ENCODE assay signal across 10 mouse cellular contexts in the genomic region with DNA sequence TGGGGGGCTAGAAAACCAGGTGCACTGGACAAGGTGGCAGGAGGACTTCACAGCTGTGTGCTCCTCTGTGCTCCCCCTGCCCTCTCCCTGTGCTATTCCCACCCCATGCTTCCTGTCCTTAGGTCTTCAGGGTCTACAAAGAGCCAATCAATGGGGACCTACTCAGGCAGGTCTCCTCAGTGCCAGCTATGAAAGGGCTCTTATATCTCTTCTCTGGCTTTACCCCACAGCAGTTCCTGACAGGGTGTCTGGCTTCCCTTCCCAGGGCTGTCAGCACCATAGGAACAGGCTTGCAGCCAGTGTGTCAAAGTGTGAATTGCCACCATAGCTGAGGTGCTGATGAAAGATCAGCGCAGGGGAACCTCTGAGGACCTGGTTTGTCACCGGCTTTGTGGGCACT.
"Had no signal": no experiment of that assay in that cellular context is flagged by ENCODE, and none has a peak within 500 bp of the region (broad histone marks: within the 10 kb centered on the region; RNA-seq: fewer than 3 reads in every experiment).

No protein-coding gene starts in this region.

- H3K27me3 ChIP-seq: limb, embryonic 15.5 days; liver, embryonic 13.5 days; midbrain, embryonic 15.5 days; neural tube, embryonic 12.5 days had no signal

- H3K4me2 ChIP-seq: limb, embryonic 15.5 days; liver, embryonic 13.5 days; midbrain, embryonic 15.5 days; neural tube, embryonic 12.5 days had no signal

- H3K9me3 ChIP-seq: limb, embryonic 15.5 days; liver, embryonic 13.5 days; midbrain, embryonic 15.5 days; neural tube, embryonic 12.5 days had no signal

- H3K4me1 ChIP-seq: limb, embryonic 15.5 days; midbrain, embryonic 15.5 days; neural tube, embryonic 12.5 days had no signal

- H3K9ac ChIP-seq: limb, embryonic 15.5 days; liver, embryonic 13.5 days; liver, postnatal 0 days; midbrain, embryonic 15.5 days; neural tube, embryonic 12.5 days had no signal

- H3K4me3 ChIP-seq: limb, embryonic 15.5 days; liver, embryonic 13.5 days; midbrain, embryonic 15.5 days; neural tube, embryonic 12.5 days had no signal

- H3K27ac ChIP-seq: limb, embryonic 15.5 days; liver, embryonic 13.5 days; midbrain, embryonic 15.5 days; neural tube, embryonic 12.5 days; stomach, postnatal 0 days had no signal

- DNase-seq: kidney, postnatal 14 days; left cerebral cortex, postnatal 4 days; liver, embryonic 13.5 days; liver, postnatal 0 days; lung, postnatal 36 days; thymus, postnatal 4 days had no signal

- ATAC-seq: liver, postnatal 0 days; midbrain, embryonic 15.5 days had no signal

- H3K36me3 ChIP-seq: limb, embryonic 15.5 days; midbrain, embryonic 15.5 days; neural tube, embryonic 12.5 days had no signal
